Mouse (Mus musculus) CH12.LX (cell line): ENCODE data around the gene Sox10.

Experiments
- CTCF ChIP-seq, 2 experiments: IDR thresholded peaks in 1 of 2; conservative IDR thresholded peaks in 1 of 2; 2 replicates each; pipeline ENCODE4 v1.5.1; 2011 to 2012; ENCODE audit warnings: low read depth in 2 of 2, low read length in 2 of 2, improper control_type of control experiment in 1 of 2, inconsistent platforms in 1 of 2, mild to moderate bottlenecking in 1 of 2, moderate library complexity in 1 of 2
- ELF1 ChIP-seq: IDR thresholded peaks from 2 replicates; pipeline ENCODE4 v1.6.1; 2014; ENCODE audit warnings: low read depth, mild to moderate bottlenecking, inconsistent platforms, low read length, improper control_type of control experiment
- UBTF ChIP-seq: IDR thresholded peaks from 2 replicates; pipeline ENCODE4 v1.6.1; 2012; ENCODE audit warnings: low read depth, mild to moderate bottlenecking, inconsistent platforms, low read length, improper control_type of control experiment, moderate library complexity
- ZNF384 ChIP-seq: IDR thresholded peaks from 2 replicates; pipeline ENCODE4 v1.6.1; 2012; ENCODE audit warnings: low read depth, low read length, improper control_type of control experiment, inconsistent platforms

DNA sequence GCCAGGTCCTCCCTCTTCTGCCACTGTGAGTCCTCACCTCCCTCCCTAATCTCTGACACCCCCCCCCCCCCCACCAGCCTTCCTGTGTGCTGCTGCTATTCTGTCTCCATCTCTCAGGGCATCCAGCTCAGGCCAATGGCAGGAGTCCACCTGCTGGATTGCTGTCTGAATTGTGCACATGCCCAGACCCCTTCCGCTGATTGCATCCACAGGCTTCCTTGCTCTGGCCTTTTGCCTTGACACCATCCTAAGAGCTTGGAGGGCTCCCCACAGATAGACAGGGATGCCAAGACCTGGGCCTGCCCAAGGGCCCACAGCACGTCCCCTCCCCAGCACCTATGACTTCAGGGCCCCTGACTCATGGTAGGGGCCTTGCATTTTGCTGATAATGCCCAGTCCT lies 45.3 kb upstream of the Sox10 start:
- TF ChIP-seq ZNF384 (no peak), ELF1 (no peak), CTCF (conservative IDR thresholded peaks at IDR 0.05 in 1 of 2, IDR thresholded peaks at IDR 0.05 in 1 of 2; ENCODE audit: low read depth in 2 of 2, low read length in 2 of 2) (no peak), UBTF (no peak)
